Mouse (Mus musculus) liver, embryonic 16.5 days (tissue): ENCODE measurements around the gene Cox8a. TPM values are rescaled to one million over a fixed set of nuclear protein-coding genes. Genes with fewer than 3 reads are reported as not detected.

Source experiments
- ATAC-seq: fragments of 200-750 bp; cut with Nextera tagmentation; 2 replicates; pipeline ENCODE4 v1.8.0; 2017; ENCODE audit warnings: low read depth, mild to moderate bottlenecking, moderate number of reproducible peaks, moderate library complexity
- H3K27ac ChIP-seq: fragments of 300-500 bp; sonication (generic); 2 replicates; pipeline ENCODE4 v1.5.1; 2014; ENCODE audit warnings: mild to moderate bottlenecking, low read length
- H3K27me3 ChIP-seq: fragments of 300-500 bp; sonication (generic); 2 replicates; pipeline ENCODE4 v1.6.1; 2014; ENCODE audit warnings: low read depth, low read length, mixed read lengths; ENCODE audit not compliant: control insufficient read depth, insufficient read depth
- H3K36me3 ChIP-seq: fragments of 300-500 bp; sonication (generic); 2 replicates; pipeline ENCODE4 v1.6.1; 2014; ENCODE audit warnings: mild to moderate bottlenecking; ENCODE audit not compliant: control insufficient read depth, insufficient read depth
- H3K4me1 ChIP-seq: fragments of 300-500 bp; sonication (generic); 2 replicates; pipeline ENCODE4 v1.6.1; 2014; ENCODE audit warnings: low read depth, low read length, mixed read lengths; ENCODE audit not compliant: control insufficient read depth
- H3K4me2 ChIP-seq: fragments of 300-500 bp; sonication (generic); 2 replicates; pipeline ENCODE4 v1.6.1; 2014; ENCODE audit warnings: low read depth, low read length, mixed read lengths
- H3K4me3 ChIP-seq: fragments of 300-500 bp; sonication (generic); 2 replicates; pipeline ENCODE4 v1.5.1; 2014; ENCODE audit warnings: low read depth, mild to moderate bottlenecking, low read length
- H3K9ac ChIP-seq: fragments of 300-500 bp; sonication (generic); 2 replicates; pipeline ENCODE4 v1.6.1; 2014; ENCODE audit warnings: low read depth, low read length
- H3K9me3 ChIP-seq: fragments of 300-500 bp; sonication (generic); replicated peaks from 2 replicates; pipeline ENCODE4 v1.6.1; 2016; ENCODE audit warnings: low read length; ENCODE audit not compliant: control insufficient read depth
- WGBS: fragments of 180-500 bp; shearing (Covaris S2); extraction: QIAGEN DNeasy Blood & Tissue Kit; methylation state at CpG from one replicate; pipeline ENCODE4 v1.1.7; 2014; ENCODE audit not compliant: insufficient replicate concordance; 5-methylcytosine and 5-hydroxymethylcytosine counted together
- polyA plus RNA-seq: library from polyadenylated mRNA; unstranded; fragments of >200 nt; fragmentation: Nextera tagmentation; extraction: Ambion mirVana; gene quantifications from 2 replicates; pipeline ENCODE4 v1.2.1, GENCODE M21; 2015

Cox8a gene
- polyA plus RNA-seq, 1 experiment from 2014 or later, result 565 TPM

- no peak overlapping the region for H3K4me2 ChIP-seq
- peaks cover 13% of the 10 kb centered on the region for H3K4me1 ChIP-seq
- H3K4me3 ChIP-seq, result no peak overlapping the region
- H3K27me3 ChIP-seq, result no peaks in the 10 kb centered on the region
- no peaks in the 10 kb centered on the region for H3K9me3 ChIP-seq
- H3K36me3 ChIP-seq, result peaks cover 20% of the 10 kb centered on the region
- WGBS, result 45% methylated on average over 17 of the region's 17 CpGs
- ATAC-seq, result peak; percentile 20
- H3K27ac ChIP-seq, result no peak overlapping the region
- no peak overlapping the region for H3K9ac ChIP-seq
Measured at GRCm38 (mm10) chr19:7196741-7197270, 20.6 kb downstream of the Cox8a start.

DNA sequence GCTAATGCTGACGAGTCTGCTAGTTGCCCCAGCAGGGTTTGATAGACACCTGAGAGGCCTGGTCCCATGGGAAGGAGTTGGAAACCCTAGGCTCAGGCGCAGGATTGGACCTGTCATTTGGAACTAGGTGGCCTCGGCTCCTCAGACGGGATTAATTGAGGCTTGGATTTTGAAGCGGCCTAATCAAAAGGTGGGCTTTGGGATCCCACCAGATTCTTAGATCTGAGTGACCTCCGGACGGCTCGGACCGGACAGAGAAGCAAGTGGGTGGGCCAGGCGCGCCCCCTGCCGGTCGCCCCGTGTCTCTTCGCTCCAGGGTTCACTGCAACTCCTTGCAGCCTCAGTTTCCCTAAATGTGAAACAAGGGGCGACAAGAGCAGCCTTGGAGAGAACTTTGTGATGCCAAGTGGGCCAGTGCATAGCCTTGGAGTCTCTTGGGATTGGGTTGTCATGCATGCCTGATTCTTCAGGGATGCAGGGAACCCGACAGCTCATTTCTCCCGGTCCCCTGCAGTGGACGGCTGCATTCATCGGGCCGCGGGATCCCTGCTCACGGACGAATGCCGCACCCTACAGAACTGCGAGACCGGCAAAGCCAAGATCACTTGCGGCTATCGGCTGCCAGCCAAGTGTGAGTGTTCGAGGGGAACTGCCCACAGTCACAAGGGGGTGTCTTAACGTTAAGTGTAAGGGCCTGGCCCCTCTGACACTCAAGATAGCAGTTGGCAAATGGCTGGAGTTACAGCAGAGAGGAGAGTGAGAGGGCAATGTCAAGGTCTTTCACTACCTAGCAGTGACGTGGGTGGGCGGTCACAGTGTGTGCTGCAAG is 21.3 kb downstream of the Cox8a start:
- Histone ChIP-seq H3K27me3 (no peaks in the 10 kb centered on the region), H3K4me3 (no peak overlapping the region), H3K4me1 (peaks cover 13% of the 10 kb centered on the region), H3K36me3 (peaks cover 16% of the 10 kb centered on the region), H3K9me3 (no peaks in the 10 kb centered on the region), H3K9ac (no peak overlapping the region), H3K27ac (no peak overlapping the region), H3K4me2 (no peak overlapping the region)
- ATAC-seq, result no peak
- WGBS, result 26% methylated on average over 33 of the region's 33 CpGs

DNA sequence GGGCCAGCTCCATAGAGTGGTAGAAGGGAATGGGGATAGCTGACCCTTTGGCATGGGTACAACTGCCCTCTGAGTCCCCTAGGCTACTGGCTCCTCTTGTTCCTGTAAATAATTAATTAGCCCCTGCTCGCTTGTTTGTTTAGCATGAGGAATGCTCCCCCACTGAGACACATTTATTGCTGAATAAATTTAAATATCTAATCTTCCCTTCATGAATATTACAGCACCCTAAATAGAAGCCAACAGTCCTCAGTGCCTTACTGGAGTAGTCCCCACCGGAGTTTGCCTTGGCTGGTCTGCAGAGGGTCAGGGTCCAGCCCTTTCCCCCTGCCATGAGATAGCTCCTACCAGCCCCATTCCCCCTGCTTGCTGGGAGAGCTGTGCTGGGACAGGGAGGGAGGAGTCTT is 24.9 kb downstream of the Cox8a start:
- Histone ChIP-seq H3K36me3 (no peaks in the 10 kb centered on the region), H3K9ac (no peak overlapping the region), H3K4me3 (no peak overlapping the region), H3K4me1 (peaks cover 13% of the 10 kb centered on the region), H3K9me3 (no peaks in the 10 kb centered on the region), H3K27me3 (no peaks in the 10 kb centered on the region), H3K4me2 (no peak overlapping the region), H3K27ac (no peak overlapping the region)
- 37% methylated on average over 2 of the region's 2 CpGs for WGBS
- ATAC-seq, result peak; percentile 58

DNA sequence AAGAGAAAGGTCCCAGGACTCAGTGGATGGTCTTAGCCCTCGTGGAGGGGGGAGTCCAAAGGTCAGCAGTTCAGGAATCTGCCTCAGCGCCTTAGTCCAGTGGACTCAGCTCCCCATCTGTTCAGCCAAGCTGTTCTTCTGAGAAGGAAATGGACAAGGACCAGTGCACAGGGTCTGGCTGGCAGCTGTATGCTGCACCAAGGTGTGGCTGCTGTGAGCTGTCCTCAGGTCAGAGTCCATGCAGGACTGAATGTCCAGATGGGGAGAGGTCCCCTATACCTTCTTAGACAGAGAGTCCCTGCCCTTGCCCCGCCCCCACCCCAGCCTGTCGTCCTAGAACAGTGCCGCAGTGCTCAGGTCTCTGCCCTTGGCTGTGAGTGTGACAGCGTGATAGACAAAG is 25.8 kb downstream of the Cox8a start:
- WGBS, result 29% methylated on average over 6 of the region's 6 CpGs
- Histone ChIP-seq H3K27me3 (no peaks in the 10 kb centered on the region), H3K4me3 (no peak overlapping the region), H3K9ac (no peak overlapping the region), H3K36me3 (no peaks in the 10 kb centered on the region), H3K4me1 (peaks cover 11% of the 10 kb centered on the region), H3K4me2 (no peak overlapping the region), H3K9me3 (no peaks in the 10 kb centered on the region), H3K27ac (no peak overlapping the region)
- no peak for ATAC-seq

- Histone ChIP-seq H3K9ac (no peak overlapping the region), H3K9me3 (no peaks in the 10 kb centered on the region), H3K27me3 (no peaks in the 10 kb centered on the region; the same call in 1 of the 2 replicates), H3K36me3 (no peaks in the 10 kb centered on the region), H3K4me2 (no peak overlapping the region), H3K27ac (no peak overlapping the region), H3K4me3 (no peak overlapping the region), H3K4me1 (peaks cover 5% of the 10 kb centered on the region)
- ATAC-seq, result no peak
- 69% methylated on average over 5 of the region's 5 CpGs for WGBS
Measured at GRCm38 (mm10) chr19:7190986-7191385, 26.4 kb downstream of the Cox8a start.

GRCm38 (mm10) chr19:7189026-7189425 is 28.4 kb downstream of the Cox8a start:
- Histone ChIP-seq H3K9me3 (no peaks in the 10 kb centered on the region), H3K4me2 (no peak overlapping the region), H3K27ac (no peak overlapping the region), H3K4me1 (peaks cover 2% of the 10 kb centered on the region), H3K36me3 (no peaks in the 10 kb centered on the region), H3K4me3 (no peak overlapping the region), H3K27me3 (no peaks in the 10 kb centered on the region; the same call in 1 of the 2 replicates), H3K9ac (no peak overlapping the region)
- WGBS, result 53% methylated on average over 4 of the region's 4 CpGs
- ATAC-seq, result no peak

GRCm38 (mm10) chr19:7187157-7187556 is 30.3 kb downstream of the Cox8a start:
- H3K36me3 ChIP-seq, result no peaks in the 10 kb centered on the region
- 50% methylated on average over 5 of the region's 5 CpGs for WGBS
- no peak overlapping the region for H3K4me2 ChIP-seq
- no peak overlapping the region for H3K27ac ChIP-seq
- H3K9ac ChIP-seq, result no peak overlapping the region
- H3K9me3 ChIP-seq, result no peaks in the 10 kb centered on the region
- H3K4me1 ChIP-seq, result peaks cover 4% of the 10 kb centered on the region
- no peak for ATAC-seq
- H3K4me3 ChIP-seq, result no peak overlapping the region
- peaks cover 10% of the 10 kb centered on the region for H3K27me3 ChIP-seq

- ATAC-seq, result no peak
Measured at GRCm38 (mm10) chr19:7185715-7186291, 31.6 kb downstream of the Cox8a start.

DNA sequence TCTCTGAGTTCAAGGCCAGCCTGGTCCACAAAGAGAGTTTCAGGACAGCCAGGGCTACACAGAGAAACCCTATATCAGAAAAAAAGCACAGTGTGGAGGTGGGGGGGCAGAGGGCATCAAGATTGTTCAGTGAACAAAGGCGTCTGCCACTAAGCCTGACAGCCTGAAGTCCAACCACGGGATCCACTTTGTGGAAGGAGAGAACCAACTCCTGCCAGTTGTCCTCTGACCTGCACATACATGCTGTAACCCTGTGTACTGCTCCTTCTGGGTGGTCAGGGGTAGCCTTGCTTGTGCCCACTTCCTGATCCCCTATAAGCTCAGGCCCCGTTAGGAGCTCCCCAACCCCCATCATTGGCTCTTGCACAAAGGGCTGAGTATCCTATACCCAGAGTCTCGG is 32.4 kb downstream of the Cox8a start:
- peaks cover 19% of the 10 kb centered on the region for H3K27me3 ChIP-seq
- no peak overlapping the region for H3K27ac ChIP-seq
- ATAC-seq, result no peak
- no peaks in the 10 kb centered on the region for H3K36me3 ChIP-seq
- no peaks in the 10 kb centered on the region for H3K9me3 ChIP-seq
- peaks cover 5% of the 10 kb centered on the region for H3K4me1 ChIP-seq
- H3K4me2 ChIP-seq, result no peak overlapping the region
- no peak overlapping the region for H3K4me3 ChIP-seq
- no peak overlapping the region for H3K9ac ChIP-seq
- WGBS, result 48% methylated on average over 4 of the region's 4 CpGs

More at GRCm38 (mm10) chr19:7185715-7186291, 31.6 kb downstream of the Cox8a start:
- Histone ChIP-seq H3K27ac (no peak overlapping the region), H3K27me3 (peaks cover 19% of the 10 kb centered on the region), H3K4me1 (peaks cover 5% of the 10 kb centered on the region), H3K9me3 (no peaks in the 10 kb centered on the region), H3K9ac (no peak overlapping the region), H3K4me2 (no peak overlapping the region), H3K36me3 (no peaks in the 10 kb centered on the region), H3K4me3 (no peak overlapping the region)
- WGBS, result 34% methylated on average over 18 of the region's 18 CpGs
